Mouse (Mus musculus): Measurements from ENCODE around the gene Fggy. TPM values are rescaled to one million over a fixed set of nuclear protein-coding genes. Genes with fewer than 3 reads are reported as not detected.

Gene Fggy
- total and polyA plus RNA-seq, 2 experiments, result 99.5 to 189 TPM

- Histone ChIP-seq H3K9ac (ENCODE audit: low read depth, low read length) (no peak overlapping the region), H3K4me1 (ENCODE audit: control insufficient read depth, insufficient read depth, low read length) (no peaks in the 10 kb centered on the region), H3K36me3 (ENCODE audit: control insufficient read depth, insufficient read depth, low read length) (peaks cover 15% of the 10 kb centered on the region), H3K27ac (replicated peaks; ENCODE audit: insufficient read depth, low read depth, low read length) (no peak overlapping the region), H3K79me2 (ENCODE audit: control insufficient read depth, insufficient read depth, low read length) (no peaks in the 10 kb centered on the region), H3K4me3 (ENCODE audit: insufficient read depth, low read depth, low read length) (no peak overlapping the region), H3K27me3 (ENCODE audit: control insufficient read depth, insufficient read depth, low read length) (no peaks in the 10 kb centered on the region)
- TF ChIP-seq CTCF (IDR thresholded peaks at IDR 0.05; ENCODE audit: low read depth, low read length), result no peak
- TF ChIP-seq POLR2A (IDR thresholded peaks at IDR 0.05; ENCODE audit: extremely low read depth, insufficient read depth, low read length), result no peak
- DNase-seq (ENCODE audit: extremely low read depth, low read depth, low spot score), result peak; percentile 10
- WGBS, result 77% methylated on average over 3 of the region's 3 CpGs
Observed at GRCm38 (mm10) chr4:95821906-95822579, 264.7 kb downstream of the Fggy start.

- no peak for DNase-seq (ENCODE audit: extremely low read depth, low read depth, low spot score)
- no peak overlapping the region for H3K27ac ChIP-seq (replicated peaks; ENCODE audit: insufficient read depth, low read depth, low read length)
- no peak for TF ChIP-seq CTCF (IDR thresholded peaks at IDR 0.05; ENCODE audit: low read depth, low read length)
- no peak for TF ChIP-seq POLR2A (IDR thresholded peaks at IDR 0.05; ENCODE audit: extremely low read depth, insufficient read depth, low read length)
- no peak overlapping the region for H3K4me3 ChIP-seq (ENCODE audit: insufficient read depth, low read depth, low read length)
- H3K4me1 ChIP-seq (ENCODE audit: control insufficient read depth, insufficient read depth, low read length), result no peaks in the 10 kb centered on the region
- H3K27me3 ChIP-seq (ENCODE audit: control insufficient read depth, insufficient read depth, low read length), result no peaks in the 10 kb centered on the region
- peaks cover 13% of the 10 kb centered on the region for H3K36me3 ChIP-seq (ENCODE audit: control insufficient read depth, insufficient read depth, low read length)
- 68% methylated on average over 4 of the region's 4 CpGs for WGBS
- H3K9ac ChIP-seq (ENCODE audit: low read depth, low read length), result no peak overlapping the region
- no peaks in the 10 kb centered on the region for H3K79me2 ChIP-seq (ENCODE audit: control insufficient read depth, insufficient read depth, low read length)
Observed at GRCm38 (mm10) chr4:95828164-95828563, 270.9 kb downstream of the Fggy start.

- Histone ChIP-seq H3K27me3 (ENCODE audit: control insufficient read depth, insufficient read depth, low read length) (no peaks in the 10 kb centered on the region), H3K4me1 (ENCODE audit: control insufficient read depth, insufficient read depth, low read length) (no peaks in the 10 kb centered on the region), H3K4me3 (ENCODE audit: insufficient read depth, low read depth, low read length) (no peak overlapping the region), H3K79me2 (ENCODE audit: control insufficient read depth, insufficient read depth, low read length) (no peaks in the 10 kb centered on the region), H3K9ac (ENCODE audit: low read depth, low read length) (no peak overlapping the region), H3K36me3 (ENCODE audit: control insufficient read depth, insufficient read depth, low read length) (peaks cover 6% of the 10 kb centered on the region), H3K27ac (replicated peaks; ENCODE audit: insufficient read depth, low read depth, low read length) (no peak overlapping the region)
- 90% methylated on average over 2 of the region's 2 CpGs for WGBS
- no peak for DNase-seq (ENCODE audit: extremely low read depth, low read depth, low spot score)
- TF ChIP-seq POLR2A (IDR thresholded peaks at IDR 0.05; ENCODE audit: extremely low read depth, insufficient read depth, low read length), result no peak
- TF ChIP-seq CTCF (IDR thresholded peaks at IDR 0.05; ENCODE audit: low read depth, low read length), result no peak
Observed at GRCm38 (mm10) chr4:95830320-95830719, 273.0 kb downstream of the Fggy start.

GRCm38 (mm10) chr4:95839860-95840259, 282.6 kb downstream of the Fggy start:
- Histone ChIP-seq H3K4me1 (ENCODE audit: control insufficient read depth, insufficient read depth, low read length) (no peaks in the 10 kb centered on the region), H3K27me3 (ENCODE audit: control insufficient read depth, insufficient read depth, low read length) (no peaks in the 10 kb centered on the region), H3K36me3 (ENCODE audit: control insufficient read depth, insufficient read depth, low read length) (peaks cover 24% of the 10 kb centered on the region), H3K79me2 (ENCODE audit: control insufficient read depth, insufficient read depth, low read length) (no peaks in the 10 kb centered on the region), H3K9ac (ENCODE audit: low read depth, low read length) (no peak overlapping the region), H3K4me3 (ENCODE audit: insufficient read depth, low read depth, low read length) (no peak overlapping the region), H3K27ac (replicated peaks; ENCODE audit: insufficient read depth, low read depth, low read length) (no peak overlapping the region)
- 93% methylated on average over 1 of the region's 1 CpGs for WGBS
- TF ChIP-seq POLR2A (IDR thresholded peaks at IDR 0.05; ENCODE audit: extremely low read depth, insufficient read depth, low read length), result no peak
- TF ChIP-seq CTCF (IDR thresholded peaks at IDR 0.05; ENCODE audit: low read depth, low read length), result no peak
- no peak for DNase-seq (ENCODE audit: extremely low read depth, low read depth, low spot score)

- Histone ChIP-seq H3K36me3 (ENCODE audit: control insufficient read depth, insufficient read depth, low read length) (peaks cover 24% of the 10 kb centered on the region), H3K79me2 (ENCODE audit: control insufficient read depth, insufficient read depth, low read length) (no peaks in the 10 kb centered on the region), H3K4me3 (ENCODE audit: insufficient read depth, low read depth, low read length) (no peak overlapping the region), H3K4me1 (ENCODE audit: control insufficient read depth, insufficient read depth, low read length) (no peaks in the 10 kb centered on the region), H3K27ac (replicated peaks; ENCODE audit: insufficient read depth, low read depth, low read length) (no peak overlapping the region), H3K9ac (ENCODE audit: low read depth, low read length) (no peak overlapping the region), H3K27me3 (ENCODE audit: control insufficient read depth, insufficient read depth, low read length) (no peaks in the 10 kb centered on the region)
- DNase-seq (ENCODE audit: extremely low read depth, low read depth, low spot score), result no peak
- no peak for TF ChIP-seq CTCF (IDR thresholded peaks at IDR 0.05; ENCODE audit: low read depth, low read length)
- no peak for TF ChIP-seq POLR2A (IDR thresholded peaks at IDR 0.05; ENCODE audit: extremely low read depth, insufficient read depth, low read length)
- WGBS, result 92% methylated on average over 6 of the region's 6 CpGs
Observed at GRCm38 (mm10) chr4:95840389-95841053, 283.2 kb downstream of the Fggy start.
